Mouse (Mus musculus) spleen, postnatal 10 days (tissue): ENCODE results near the gene Pofut2.

Source experiments
- DNase-seq, 2 experiments: peaks; one replicate each; pipeline ENCODE4 v3.0.0; 2021 to 2022; ENCODE audit warnings: low spot score in 2 of 2

Pofut2 gene

GRCm38 (mm10) chr10:77308978-77309377, 50.0 kb downstream of the Pofut2 start:
- no peak for DNase-seq

- DNase-seq: no peak
These were observed 55.8 kb downstream of the Pofut2 start for GRCm38 (mm10) chr10:77314711-77315266.

- no peak for DNase-seq
These were observed 56.7 kb downstream of the Pofut2 start for GRCm38 (mm10) chr10:77315682-77316081.
